Mouse (Mus musculus): ENCODE results near the gene Fbp2.
"Not testable (repeated sequence)": the region's sequence is repeated elsewhere in the genome, so short reads cannot be mapped to it uniquely, and the experiment has no call there.

The Fbp2 gene

DNA sequence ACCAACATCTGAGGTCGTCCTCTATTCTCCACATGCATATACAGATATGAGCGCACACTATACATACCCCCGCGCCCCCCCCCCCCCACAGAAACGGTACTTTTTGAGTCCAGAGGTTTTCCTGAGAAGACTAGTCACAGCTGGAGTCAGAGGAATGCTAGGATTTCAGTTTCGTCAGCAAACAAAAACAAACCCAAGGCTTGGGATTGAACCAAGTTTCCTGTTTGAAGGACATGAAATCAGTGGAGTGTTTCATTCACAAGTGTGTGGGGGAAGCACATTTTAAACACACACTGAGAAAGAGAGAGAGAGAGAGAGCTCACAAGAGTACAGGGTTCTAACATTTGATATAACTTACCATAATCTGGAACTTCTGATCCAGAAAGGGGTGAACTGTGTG is 5.5 kb upstream of the Fbp2 start:
- DNase-seq (ENCODE audit: low spot score): no peak

DNA sequence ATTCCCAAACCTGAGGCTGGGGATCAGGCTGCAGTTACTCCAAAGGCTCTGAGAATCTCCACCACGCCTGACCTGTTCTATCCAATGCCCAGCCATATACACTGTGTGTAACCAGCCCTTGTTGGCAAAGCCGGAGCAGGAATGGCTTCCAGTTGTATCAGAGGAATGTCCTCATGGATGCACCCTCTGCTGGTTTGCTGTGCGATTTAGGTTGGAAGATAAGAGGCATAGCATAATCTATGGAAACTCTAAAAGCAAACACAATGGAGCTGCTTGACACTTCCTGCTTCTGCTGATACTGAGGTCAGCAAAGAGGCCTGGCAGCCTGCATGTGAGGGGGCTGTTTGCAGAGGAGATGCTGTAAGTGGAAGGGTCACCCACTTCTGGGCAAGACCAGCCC is 4.7 kb upstream of the Fbp2 start:
- DNase-seq (ENCODE audit: low spot score): no peak

DNA sequence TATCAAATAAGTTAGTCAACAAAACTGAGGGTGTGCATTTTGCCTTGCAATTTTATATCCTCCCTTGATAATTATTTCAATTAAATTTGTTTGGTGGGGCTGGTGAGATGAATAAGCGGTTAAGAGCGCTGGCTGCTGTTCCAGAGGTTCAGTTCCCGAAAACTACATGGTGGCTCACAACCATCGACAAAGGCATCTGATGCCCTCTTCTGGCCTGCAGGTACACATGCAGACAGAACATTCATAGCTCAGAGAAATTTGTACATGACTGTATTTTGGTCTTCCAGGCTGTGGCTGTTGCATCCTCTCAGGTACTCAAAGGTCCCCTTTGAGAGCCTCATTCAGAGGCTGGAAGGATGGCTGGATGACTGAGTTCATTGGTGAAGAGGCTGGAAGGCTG is 1.8 kb upstream of the Fbp2 start:
- DNase-seq (ENCODE audit: low spot score): no peak

DNA sequence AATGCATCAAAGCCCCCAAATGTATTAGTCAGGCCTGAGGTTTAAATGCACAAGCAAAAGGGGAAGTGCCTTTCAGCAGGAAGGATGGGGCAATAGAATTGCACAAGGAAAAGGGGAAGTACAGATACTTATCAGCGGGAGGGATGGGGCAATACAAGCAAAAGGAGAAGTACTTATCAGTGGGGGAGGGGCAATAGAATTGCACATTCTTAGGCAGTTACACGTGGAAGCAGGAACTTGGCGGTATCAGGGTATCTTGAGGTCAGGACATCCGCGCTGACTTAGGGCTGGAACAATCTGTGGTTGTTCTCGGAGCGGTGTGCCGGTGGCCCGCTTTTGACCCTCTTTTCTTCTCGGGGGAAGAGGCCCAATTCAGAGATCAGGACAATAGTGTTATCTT is 1.0 kb upstream of the Fbp2 start:
- not testable (repeated sequence) for DNase-seq (ENCODE audit: low spot score)

DNA sequence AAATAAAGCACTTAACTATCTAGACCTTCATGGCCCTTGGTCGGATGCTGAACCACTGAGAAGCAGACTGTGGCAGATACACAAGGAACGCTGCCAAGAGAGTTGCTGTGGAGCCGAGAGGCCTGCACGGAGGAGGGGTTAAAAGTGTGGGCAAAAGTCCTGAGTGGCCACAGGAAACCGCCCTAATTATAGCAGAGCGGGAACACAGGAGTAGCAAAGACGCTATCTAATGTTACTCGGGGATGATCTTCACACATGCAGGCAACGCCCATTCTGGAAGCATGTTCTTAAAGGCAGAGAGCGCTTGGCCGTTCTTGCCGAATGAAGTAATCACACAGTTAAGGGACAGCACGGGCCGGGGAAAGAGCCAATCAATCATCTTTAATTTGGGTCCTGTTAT is 1.4 kb downstream of the Fbp2 start:
- no peak for DNase-seq (ENCODE audit: low spot score)

DNA sequence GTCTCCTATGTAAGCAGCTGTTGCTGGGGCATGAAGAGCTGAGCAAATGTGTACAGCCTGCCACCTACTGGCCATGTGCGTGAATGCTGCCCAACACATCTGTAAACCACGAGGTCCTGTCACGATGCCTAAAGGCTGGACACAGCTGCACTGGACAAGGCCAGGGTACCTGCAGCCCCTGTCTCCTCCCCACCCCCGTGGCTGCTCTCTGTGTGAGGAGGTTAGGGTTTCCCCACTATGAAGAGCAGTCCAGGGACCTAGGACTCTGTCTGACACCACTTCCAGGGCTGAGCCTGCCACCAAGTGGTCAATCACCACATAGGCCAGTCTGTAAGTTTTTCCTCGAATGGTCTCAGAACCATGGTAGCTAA is 1.9 kb downstream of the Fbp2 start:
- no peak for DNase-seq (ENCODE audit: low spot score)

DNA sequence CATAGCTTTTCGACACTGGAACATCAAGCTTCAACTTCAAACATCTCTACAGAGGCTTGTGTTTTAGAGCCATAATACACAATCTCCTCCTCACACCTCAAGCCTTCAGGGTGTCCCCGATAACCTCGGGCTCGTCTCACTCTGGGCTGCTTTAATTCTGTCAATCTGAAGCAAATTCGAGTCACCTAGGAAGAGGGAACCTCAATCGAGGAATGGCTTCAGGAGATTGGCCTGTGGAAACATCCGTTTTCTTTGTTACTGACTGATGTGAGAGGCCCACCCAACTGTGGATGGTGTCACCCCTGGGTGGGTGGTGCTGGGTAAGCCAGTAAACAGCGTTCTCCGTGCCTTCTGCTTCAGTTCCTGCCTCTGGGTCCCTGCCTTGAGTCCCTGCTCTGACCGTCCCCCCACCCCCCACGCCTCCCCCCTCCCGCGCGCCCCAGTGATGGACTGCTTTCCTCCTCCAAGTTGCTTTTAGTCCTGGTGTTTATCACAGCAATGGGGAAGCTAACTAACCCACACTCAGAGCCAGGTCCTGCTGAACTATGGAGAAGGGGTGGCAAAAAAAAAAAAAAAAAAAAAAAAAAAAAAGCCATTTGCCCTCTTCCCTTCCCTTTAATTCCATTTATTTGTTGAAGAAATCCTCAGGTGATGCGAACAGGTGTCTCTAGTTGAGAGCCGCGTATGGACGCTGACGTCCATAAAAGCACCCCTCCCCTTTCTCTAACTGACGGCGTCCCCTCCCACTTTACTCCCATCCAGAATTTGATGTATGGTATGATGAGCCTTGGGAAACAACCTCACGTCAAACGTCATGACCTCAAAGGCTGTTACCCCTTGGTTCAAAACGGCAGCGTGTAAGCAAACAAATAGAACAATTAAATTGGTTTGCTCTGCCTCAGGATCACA is 2.6 kb downstream of the Fbp2 start:
- no peak for DNase-seq (ENCODE audit: low spot score)

DNA sequence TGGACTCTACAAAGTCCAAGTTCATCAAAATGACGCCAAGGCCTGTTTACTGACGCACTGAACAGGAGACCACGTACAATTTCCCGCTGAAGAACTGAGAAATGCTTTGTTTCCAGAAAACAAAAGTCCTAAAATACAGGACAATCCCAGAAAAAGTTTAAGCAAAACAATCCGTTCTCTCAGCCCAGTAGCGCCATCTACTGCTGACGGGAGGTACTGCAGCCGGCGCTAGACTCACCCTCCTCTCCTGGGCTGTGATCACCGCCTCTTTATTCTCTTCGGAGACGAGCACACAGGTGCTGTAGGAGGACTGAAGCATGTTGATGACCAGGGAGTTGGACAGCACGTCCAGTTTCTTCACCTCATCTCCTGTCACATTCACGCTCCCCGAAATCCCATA is 3.6 kb downstream of the Fbp2 start:
- DNase-seq (ENCODE audit: low spot score): peak; percentile 51

DNA sequence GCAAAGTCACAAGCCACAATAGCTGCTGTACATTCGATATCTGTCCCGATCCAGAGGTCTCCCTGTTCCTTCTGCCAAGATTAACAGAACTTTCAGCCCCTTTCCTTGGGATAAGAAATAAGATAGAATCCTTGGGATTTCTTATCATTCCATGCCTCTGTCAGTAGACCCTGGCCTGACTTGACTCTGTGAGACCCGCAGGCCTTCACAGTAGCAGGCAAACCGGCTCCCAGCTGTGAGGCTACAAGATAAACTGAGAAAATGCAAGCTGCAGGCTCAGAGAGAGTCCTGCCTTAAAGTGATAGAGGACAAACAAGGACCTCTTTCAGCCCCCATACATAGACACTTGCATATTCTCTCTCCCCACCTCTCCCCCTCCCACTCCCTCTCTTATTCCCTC is 24.9 kb downstream of the Fbp2 start:
- no peak for DNase-seq (ENCODE audit: low spot score)

DNA sequence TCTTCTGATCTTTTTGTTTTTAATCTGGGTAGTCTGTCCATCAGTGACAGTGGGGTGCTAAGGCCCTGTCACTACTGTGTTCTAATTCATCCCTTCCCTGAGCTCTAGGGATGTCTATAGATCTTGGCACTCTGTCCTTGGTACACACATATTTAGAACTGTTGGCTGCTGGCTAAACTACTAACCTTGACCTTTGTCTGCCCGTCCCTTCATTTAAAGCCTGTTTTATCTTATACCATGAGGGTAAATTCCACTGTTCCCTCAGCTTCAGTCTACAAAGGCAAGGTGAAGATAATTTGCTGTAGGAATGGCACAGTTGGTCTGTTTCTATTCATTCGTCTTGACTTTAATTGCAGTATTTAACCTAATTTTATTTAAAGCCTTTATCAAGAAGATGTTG is 26.0 kb downstream of the Fbp2 start:
- DNase-seq (ENCODE audit: low spot score): no peak

DNA sequence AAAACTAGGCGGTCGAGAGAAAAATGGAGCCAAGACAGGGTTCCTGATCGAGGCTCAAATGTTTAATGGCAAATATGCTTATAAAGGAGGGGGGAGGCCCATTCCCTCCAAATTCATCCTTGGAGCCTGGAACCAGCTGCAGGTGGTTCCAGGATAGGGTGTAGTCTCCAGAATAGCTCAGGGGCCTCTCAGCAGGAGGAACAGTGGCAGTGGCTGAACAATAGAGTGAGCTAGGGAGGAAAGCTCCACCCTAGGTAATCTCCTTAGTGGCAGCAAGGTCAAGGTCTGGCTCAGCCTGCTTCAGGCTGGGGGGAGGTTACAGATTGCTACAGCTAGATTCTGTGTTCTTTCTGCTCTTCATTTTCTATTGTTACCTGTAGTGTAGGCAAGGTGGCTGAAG is 42.5 kb downstream of the Fbp2 start:
- DNase-seq (ENCODE audit: low spot score): not testable (repeated sequence)

DNA sequence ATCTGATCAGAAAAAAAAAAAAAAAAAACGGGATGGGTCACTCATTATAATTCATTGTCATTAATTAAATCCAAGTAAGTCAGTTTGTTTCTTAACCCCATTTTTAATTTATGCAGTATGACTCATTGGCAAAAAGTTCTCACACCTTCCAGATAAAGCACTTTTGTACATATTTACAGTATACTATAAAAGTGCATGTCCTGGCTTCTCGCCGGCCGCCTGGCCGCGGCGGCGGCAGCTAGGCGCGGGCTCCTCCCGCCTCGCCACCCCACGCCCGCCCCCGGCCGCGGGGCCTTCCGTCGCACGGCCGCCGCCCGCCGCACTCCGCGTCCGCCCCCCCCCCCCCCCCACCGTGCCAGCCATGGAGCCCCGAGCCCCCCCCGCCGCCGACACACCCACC is 45.5 kb downstream of the Fbp2 start:
- DNase-seq (ENCODE audit: low spot score): no peak

DNA sequence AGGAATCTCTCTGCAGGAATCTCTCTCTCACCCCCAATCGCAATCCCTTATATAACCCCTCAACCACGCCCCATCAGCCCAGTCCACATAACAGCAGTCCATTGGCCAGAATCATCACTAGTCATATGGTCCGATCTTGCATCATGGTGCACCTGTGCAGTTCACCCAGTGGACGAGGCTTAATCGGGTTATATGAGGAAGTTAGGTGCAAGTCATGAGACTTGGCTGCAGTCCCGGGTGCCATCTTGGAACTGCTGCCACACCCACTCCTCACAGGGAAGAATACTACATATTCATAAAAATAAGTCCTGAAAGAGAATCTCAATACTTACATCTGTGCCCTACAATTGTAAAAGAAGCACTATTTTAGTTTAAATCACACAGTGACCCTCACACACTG is 50.2 kb downstream of the Fbp2 start:
- not testable (repeated sequence) for DNase-seq (ENCODE audit: low spot score)
